Mouse (Mus musculus) CH12.LX (cell line): ENCODE measurements around the gene Amotl1. TPM values are rescaled to one million over a fixed set of nuclear protein-coding genes. Genes with fewer than 3 reads are reported as not detected.
A peak's percentile ranks its signal among the peaks of the same experiment; 100 is the strongest.

Experiments used
- DNase-seq: peaks from one replicate; pipeline ENCODE4 v3.0.0-alpha.2; 2013; ENCODE audit errors: extremely low read depth
- H3K27ac ChIP-seq: 2 replicates; pipeline ENCODE4 v1.5.1; 2012; ENCODE audit warnings: low read depth, mild to moderate bottlenecking, control low read depth, moderate library complexity; ENCODE audit not compliant: insufficient read depth
- H3K27me3 ChIP-seq: replicated peaks from 2 replicates; pipeline ENCODE3; 2012; ENCODE audit warnings: inconsistent platforms
- H3K36me3 ChIP-seq, 2 experiments: replicated peaks in 1 of 2; 2 replicates each; pipeline versions ENCODE3 to v1.6.1; 2012; ENCODE audit warnings: inconsistent platforms in 1 of 2, low read length in 1 of 2, mild to moderate bottlenecking in 1 of 2, mixed read lengths in 1 of 2, moderate library complexity in 1 of 2; ENCODE audit not compliant: control insufficient read depth in 1 of 2, insufficient read depth in 1 of 2
- H3K4me1 ChIP-seq, 2 experiments: 2 replicates each; pipeline ENCODE4 v1.6.1; 2012; ENCODE audit warnings: inconsistent platforms in 1 of 2, moderate library complexity in 1 of 2; ENCODE audit not compliant: insufficient read depth in 2 of 2, control insufficient read depth in 1 of 2
- H3K4me2 ChIP-seq: 2 replicates; pipeline ENCODE4 v1.6.1; 2012; ENCODE audit warnings: low read depth, mild to moderate bottlenecking, control low read depth; ENCODE audit not compliant: poor library complexity, insufficient read depth, severe bottlenecking
- H3K4me3 ChIP-seq, 3 experiments: fragments of 150-350 bp in 1 of 3; sonication (generic) in 1 of 3; replicated peaks in 1 of 3; 2 replicates each; pipeline versions ENCODE3 to v1.5.1; 2011 to 2012; ENCODE audit warnings: low read depth in 2 of 3, low read length in 2 of 3, mild to moderate bottlenecking in 2 of 3, moderate library complexity in 2 of 3, control low read depth in 1 of 3, improper control_type of control experiment in 1 of 3, inconsistent platforms in 1 of 3, mixed read lengths in 1 of 3; ENCODE audit not compliant: poor library complexity in 1 of 3
- H3K79me2 ChIP-seq: replicated peaks from 2 replicates; pipeline ENCODE4 v1.6.1; 2012; ENCODE audit warnings: mild to moderate bottlenecking, moderate library complexity; ENCODE audit not compliant: control insufficient read depth, poor library complexity, insufficient read depth, severe bottlenecking; ENCODE audit errors: extremely low read depth
- H3K9ac ChIP-seq: 2 replicates; pipeline ENCODE4 v1.6.1; 2012; ENCODE audit warnings: low read depth, mild to moderate bottlenecking, control low read depth, moderate library complexity; ENCODE audit not compliant: insufficient read depth
- H3K9me3 ChIP-seq: replicated peaks from 2 replicates; pipeline ENCODE3; 2012; ENCODE audit warnings: low read length, inconsistent platforms, mixed read lengths
- BHLHE40 ChIP-seq: IDR thresholded peaks from 2 replicates; pipeline ENCODE4 v1.6.1; 2011; ENCODE audit warnings: mild to moderate bottlenecking, low read depth, low read length, improper control_type of control experiment
- EP300 ChIP-seq: IDR thresholded peaks from 2 replicates; pipeline ENCODE4 v1.6.1; 2011; ENCODE audit warnings: low read length, improper control_type of control experiment
- ETS1 ChIP-seq: conservative IDR thresholded peaks from 2 replicates; pipeline ENCODE4 v1.6.1; 2012; ENCODE audit warnings: low read depth, mild to moderate bottlenecking, inconsistent platforms, low read length, improper control_type of control experiment, moderate library complexity
- HCFC1 ChIP-seq: IDR thresholded peaks from 2 replicates; pipeline ENCODE4 v1.6.1; 2012; ENCODE audit warnings: low read depth, mild to moderate bottlenecking, inconsistent platforms, low read length, improper control_type of control experiment
- IRF4 ChIP-seq: IDR thresholded peaks from 2 replicates; pipeline ENCODE4 v1.6.1; 2014; ENCODE audit warnings: low read depth, mild to moderate bottlenecking, inconsistent platforms, low read length, improper control_type of control experiment
- JUND ChIP-seq: conservative IDR thresholded peaks from 2 replicates; pipeline ENCODE4 v1.6.1; 2011; ENCODE audit warnings: low read depth, low read length, improper control_type of control experiment
- RCOR1 ChIP-seq: conservative IDR thresholded peaks from 2 replicates; pipeline ENCODE4 v1.6.1; 2012; ENCODE audit warnings: low read depth, mild to moderate bottlenecking, inconsistent platforms, low read length, improper control_type of control experiment
- USF2 ChIP-seq: conservative IDR thresholded peaks from 2 replicates; pipeline ENCODE4 v1.6.1; 2011; ENCODE audit warnings: low read depth, low read length, improper control_type of control experiment
- ZKSCAN1 ChIP-seq: IDR thresholded peaks from 2 replicates; pipeline ENCODE4 v1.6.1; 2012; ENCODE audit warnings: low read depth, inconsistent platforms, low read length, improper control_type of control experiment, borderline replicate concordance
- dilution Hi-C: fragments of 300-500 bp; cut with MboI; formaldehyde crosslinking; loops from 2 replicates; pipeline ENCODE4 v1.14.3; 2020; ENCODE audit warnings: low sequenced_read_pairs; ENCODE audit not compliant: extremely low pct_unique_long_range_greater_than_20kb, extremely low pct_ligation_motif_present
- in situ Hi-C: fragments of 300-500 bp; cut with MboI; formaldehyde crosslinking; loops from 3 replicates; pipeline ENCODE4 v1.14.3; 2019; ENCODE audit warnings: low sequenced_read_pairs, low pct_ligation_motif_present, low pct_unique_long_range_greater_than_20kb, mixed read lengths
- polyA plus RNA-seq: library from polyadenylated mRNA; unstranded; fragments of >175 nt; gene quantifications from 2 replicates; pipeline ENCODE4 v1.2.1, GENCODE M21; 2012; ENCODE audit warnings: low read depth; ENCODE audit not compliant: insufficient read length
- total RNA-seq, 2 experiments: library from RNA; depleted of rRNA; stranded (reverse); fragments of 300-350 nt in 1 of 2; fragments of >200 nt in 1 of 2; gene quantifications; 2 replicates each; pipeline ENCODE4 v1.2.3; 2012 to 2014

Amotl1 gene
- total and polyA plus RNA-seq, 3 experiments, result 0.93 to 2.7 (median 1.2) TPM

- no peak for TF ChIP-seq RCOR1
- TF ChIP-seq, all 38 proteins: peak for 23
These were observed 144.6 kb downstream of the Amotl1 start, which contains the start of the genes Kdm4d and Cwc15 (continued) for GRCm38 (mm10) chr9:14500023-14500915.

DNA sequence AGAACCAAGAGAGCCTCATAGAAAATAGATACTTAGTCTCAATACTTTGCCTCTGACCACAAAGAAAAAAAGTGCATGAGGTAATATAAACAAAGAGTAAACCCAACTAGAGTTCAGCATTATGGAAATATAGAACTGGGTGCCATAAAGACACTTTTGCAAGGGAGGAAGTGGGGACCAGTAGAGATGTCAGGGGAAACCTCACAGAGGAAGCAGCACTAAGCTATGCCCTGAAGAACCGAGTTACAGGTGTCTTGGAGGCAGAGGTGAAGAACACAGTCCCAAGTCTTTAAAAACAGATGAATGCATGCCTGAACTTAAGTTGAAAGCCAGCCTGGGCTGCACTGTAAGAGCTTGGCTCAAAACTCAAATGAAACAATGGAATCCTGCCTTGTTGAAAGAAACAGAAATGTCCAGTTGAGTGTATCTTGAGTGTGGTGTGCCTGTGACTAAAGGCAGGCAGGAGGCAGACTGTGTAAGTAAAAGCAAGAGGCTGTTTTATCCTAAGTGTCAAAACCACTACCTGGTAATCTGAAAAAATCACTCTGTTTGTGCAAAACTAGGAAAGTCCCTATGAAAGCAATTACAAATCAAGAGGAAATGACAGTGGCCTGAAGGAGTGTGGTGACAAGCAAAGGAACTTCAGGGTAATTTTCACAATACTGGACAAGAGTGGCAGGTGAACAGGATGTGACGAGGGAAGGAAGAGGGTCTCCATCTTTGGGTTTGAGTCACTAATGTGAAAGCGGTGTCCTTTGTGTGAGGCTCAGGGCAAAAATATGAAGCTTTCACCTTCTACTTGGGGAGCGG, 145.8 kb downstream of the Amotl1 start:
- H3K9me3 ChIP-seq, result no peaks in the 10 kb centered on the region
- in situ Hi-C loops (no loop called here), dilution Hi-C loops (no loop called here)
- peak overlapping the region; percentile 79 to 94 (median 91) for H3K4me3 ChIP-seq
- peak; percentile 55 for DNase-seq
- peaks cover 14 to 40% of the 10 kb centered on the region in 2 experiments for H3K36me3 ChIP-seq
- no peak; the same call in 1 of the 2 replicates for TF ChIP-seq BHLHE40
- TF ChIP-seq JUND, result peak; percentile 30; the same call in 1 of the 2 replicates
- TF ChIP-seq USF2, result no peak
- TF ChIP-seq ETS1, result peak; percentile 51; the same call in 1 of the 2 replicates
- no peak for TF ChIP-seq HCFC1
- TF ChIP-seq IRF4, result peak; percentile 60; the same call in 1 of the 2 replicates
- no peak for TF ChIP-seq ZKSCAN1
- TF ChIP-seq EP300, result 0 out of 2 replicates have a peak, but pooled peaks have one; percentile 8
- TF ChIP-seq, all 38 proteins: peak for 4
- Histone ChIP-seq H3K4me1 (peaks cover 3 to 23% of the 10 kb centered on the region in 2 experiments; a peak in 3 of 4 replicates), H3K4me2 (peak overlapping the region; percentile 87), H3K27me3 (no peaks in the 10 kb centered on the region), H3K9ac (peak overlapping the region; percentile 57), H3K79me2 (peaks cover 12% of the 10 kb centered on the region), H3K27ac (peak overlapping the region; percentile 69)

Other genes starting within 250 kb of the Amotl1 start
- 0.08 and 0.21 TPM in 2 replicates for gene Kdm4d, start 144.6 kb downstream of the Amotl1 start, total RNA-seq (2012; rRNA removed)
- 0.27 and 0.28 TPM in 2 replicates for gene Kdm4d, start 144.6 kb downstream of the Amotl1 start, total RNA-seq (2014; rRNA removed)
- gene Kdm4d, start 144.6 kb downstream of the Amotl1 start, polyA plus RNA-seq, result 0.30 and 0.37 TPM in 2 replicates
- gene Cwc15, start 144.4 kb downstream of the Amotl1 start, total RNA-seq (2012; rRNA removed), result 107 and 125 TPM in 2 replicates
- 190 and 230 TPM in 2 replicates for gene Cwc15, start 144.4 kb downstream of the Amotl1 start, total RNA-seq (2014; rRNA removed)
- 221 and 276 TPM in 2 replicates for gene Cwc15, start 144.4 kb downstream of the Amotl1 start, polyA plus RNA-seq
- 0.04 TPM in 1 of 2 replicates, not detected in the other for gene Piwil4, start 95.7 kb upstream of the Amotl1 start, total RNA-seq (2012; rRNA removed)
- gene Piwil4, start 95.7 kb upstream of the Amotl1 start, total RNA-seq (2014; rRNA removed), result not detected in 2 replicates
- gene Piwil4, start 95.7 kb upstream of the Amotl1 start, polyA plus RNA-seq, result 0.11 TPM in 1 of 2 replicates, not detected in the other
- not detected in 2 replicates for gene Fut4, start 107.3 kb upstream of the Amotl1 start, total RNA-seq (2012; rRNA removed)
- gene Fut4, start 107.3 kb upstream of the Amotl1 start, total RNA-seq (2014; rRNA removed), result not detected in 2 replicates
- gene Fut4, start 107.3 kb upstream of the Amotl1 start, polyA plus RNA-seq, result not detected in 2 replicates
- gene 1700012B09Rik, start 126.0 kb upstream of the Amotl1 start, total RNA-seq (2012; rRNA removed), result not detected in 2 replicates
- not detected in 2 replicates for gene 1700012B09Rik, start 126.0 kb upstream of the Amotl1 start, total RNA-seq (2014; rRNA removed)
- not detected in 2 replicates for gene 1700012B09Rik, start 126.0 kb upstream of the Amotl1 start, polyA plus RNA-seq
- gene Mre11a, start 139.6 kb upstream of the Amotl1 start, total RNA-seq (2012; rRNA removed), result 27.7 and 34.8 TPM in 2 replicates
- 45.7 and 51.6 TPM in 2 replicates for gene Mre11a, start 139.6 kb upstream of the Amotl1 start, total RNA-seq (2014; rRNA removed)
- gene Mre11a, start 139.6 kb upstream of the Amotl1 start, polyA plus RNA-seq, result 47.3 and 49.3 TPM in 2 replicates
- 33.8 and 34.5 TPM in 2 replicates for gene Ankrd49, start 139.8 kb upstream of the Amotl1 start, total RNA-seq (2012; rRNA removed)
- 62.5 and 72.2 TPM in 2 replicates for gene Ankrd49, start 139.8 kb upstream of the Amotl1 start, total RNA-seq (2014; rRNA removed)
- gene Ankrd49, start 139.8 kb upstream of the Amotl1 start, polyA plus RNA-seq, result 48.2 and 49.6 TPM in 2 replicates
- gene Gpr83, start 215.2 kb upstream of the Amotl1 start, total RNA-seq (2012; rRNA removed), result not detected in 2 replicates
- gene Gpr83, start 215.2 kb upstream of the Amotl1 start, total RNA-seq (2014; rRNA removed), result not detected in 2 replicates
- gene Gpr83, start 215.2 kb upstream of the Amotl1 start, polyA plus RNA-seq, result not detected in 2 replicates